Mouse (Mus musculus) gastrocnemius, adult 2 months (tissue): ENCODE data around the gene Psg25. TPM values are rescaled to one million over a fixed set of nuclear protein-coding genes. Genes with fewer than 3 reads are reported as not detected.
"Not testable (repeated sequence)": the region's sequence is repeated elsewhere in the genome, so short reads cannot be mapped to it uniquely, and the experiment has no call there.

Experiments
- DNase-seq: peaks from one replicate; pipeline ENCODE4 v3.0.0; 2022
- H3K27ac ChIP-seq: fragments of 200-600 bp; 2 replicates; pipeline ENCODE4 v1.8.1; 2022; ENCODE audit warnings: mild to moderate bottlenecking
- H3K4me3 ChIP-seq: fragments of 200-600 bp; 2 replicates; pipeline ENCODE4 v1.8.1; 2022; ENCODE audit warnings: mild to moderate bottlenecking, moderate library complexity
- CTCF ChIP-seq: fragments of 200-600 bp; IDR thresholded peaks from 2 replicates; pipeline ENCODE4 v1.8.1; 2022; ENCODE audit warnings: antibody characterized with exemption, mild to moderate bottlenecking, moderate library complexity
- intact Hi-C: fragments of 180-260 bp; cut with DNase I; formaldehyde crosslinking; loops from one replicate; pipeline ENCODE4 v1.15.1; 2025
- long read RNA-seq, 2 experiments: library from polyadenylated mRNA; stranded (forward); transcript quantifications; one replicate each; pipeline ENCODE4 v2.0.0; 2021
- total RNA-seq, 2 experiments: library from RNA; stranded (reverse); gene quantifications; 2 replicates each; pipeline ENCODE4 v1.2.3; 2021

The Psg25 gene
- total RNA-seq = not detected
- long read RNA-seq, experiment 1 = 0 reads
- long read RNA-seq, experiment 2 = 0 reads

DNA sequence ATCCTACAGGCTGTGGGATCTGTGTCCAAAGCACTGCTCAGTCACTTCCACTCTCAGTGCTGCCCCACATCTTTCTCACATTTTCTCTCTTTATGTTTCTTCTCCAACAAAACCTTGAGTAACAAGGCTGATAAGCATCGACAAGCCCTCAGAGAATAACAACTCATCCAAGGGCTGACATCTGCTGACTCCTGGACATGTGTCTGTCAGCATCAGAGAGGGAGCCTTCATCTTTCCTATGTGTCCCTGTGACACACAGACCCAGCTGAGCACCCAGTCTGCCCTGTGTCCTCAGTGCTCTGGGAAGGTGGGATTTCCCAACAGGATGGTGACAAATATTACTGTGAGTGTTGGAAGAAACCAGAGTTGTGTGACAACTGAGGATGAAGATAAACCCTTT, at the start of gene Psg25:
Gene Psg25 (minus strand): TSS at position 101 of the 400 bp plus-strand sequence.
- H3K27ac ChIP-seq = no peak within 1 kb of the TSS
- DNase-seq = no peak
- intact Hi-C loops = no loop called here
- no peak within 1 kb of the TSS for H3K4me3 ChIP-seq
- TF ChIP-seq CTCF = no peak

DNA sequence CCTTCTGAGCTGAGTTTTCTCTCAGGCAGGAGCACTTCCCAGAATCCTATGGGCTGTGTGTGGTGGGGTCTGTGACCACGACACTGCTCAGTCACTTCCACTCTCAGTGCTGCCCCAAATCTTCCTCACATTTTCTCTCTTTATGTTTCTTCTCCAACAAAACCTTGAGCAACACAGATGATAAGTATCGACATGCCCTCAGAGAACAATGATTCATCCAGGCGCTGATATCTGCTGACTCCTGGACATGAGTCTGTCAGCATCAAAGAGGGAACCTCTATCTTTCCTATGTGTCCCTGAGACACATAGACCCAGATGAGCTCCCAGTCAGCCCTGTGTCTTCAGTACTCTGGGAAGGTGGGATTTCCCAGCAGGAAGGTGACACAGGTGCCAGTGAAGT, 35.1 kb upstream of the Psg25 start, which contains the start of gene Psg27:
Gene Psg27 (minus strand): TSS at position 101 of the 400 bp plus-strand sequence.
- no peak for TF ChIP-seq CTCF
- no peak within 1 kb of the TSS for H3K4me3 ChIP-seq
- DNase-seq = no peak
- no peak within 1 kb of the TSS for H3K27ac ChIP-seq
- intact Hi-C loops = no loop called here

DNA sequence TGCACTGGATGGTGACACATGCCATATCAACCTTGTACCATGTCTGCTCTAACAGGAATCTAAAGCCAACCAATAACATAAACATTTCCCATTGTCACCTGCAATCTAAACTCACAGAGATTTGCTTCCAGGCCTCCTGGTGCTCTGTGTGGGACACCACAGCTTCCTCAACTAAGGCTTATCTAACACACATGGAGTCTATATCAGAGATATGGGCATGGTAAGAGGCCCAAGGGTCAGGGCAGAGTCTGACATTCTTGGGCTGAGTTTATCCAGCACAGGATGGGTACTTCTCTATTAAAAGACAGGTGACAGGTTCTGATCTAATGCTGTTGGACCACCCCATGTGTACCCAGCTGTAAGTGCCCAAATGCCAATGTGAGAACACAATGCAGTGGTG, 27.8 kb upstream of the Psg25 start:
- TF ChIP-seq CTCF = no peak
- Histone ChIP-seq H3K4me3 (no peak overlapping the region), H3K27ac (no peak overlapping the region)
- intact Hi-C loops = no loop called here
- no peak for DNase-seq

DNA sequence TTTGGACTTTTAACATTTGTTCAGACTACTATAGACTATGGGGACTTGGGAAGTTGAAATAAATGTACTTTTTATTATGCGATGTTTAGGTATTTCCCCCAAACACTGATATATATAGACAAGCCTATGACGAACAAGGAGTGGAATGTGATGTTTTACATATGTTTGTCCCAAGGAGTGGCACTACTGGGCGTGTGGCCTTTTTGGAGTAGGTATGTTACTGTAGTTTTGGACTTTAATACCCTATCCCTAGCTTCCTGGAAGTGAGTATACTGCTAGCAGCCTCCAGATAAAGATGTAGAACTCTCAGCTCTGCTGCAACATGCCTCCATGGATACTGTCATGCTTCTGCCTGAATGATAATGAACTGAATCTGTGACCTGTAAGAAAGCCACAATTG, 23.7 kb upstream of the Psg25 start:
- intact Hi-C loops, DNase-seq, H3K4me3 ChIP-seq, H3K27ac ChIP-seq: not testable (repeated sequence)

DNA sequence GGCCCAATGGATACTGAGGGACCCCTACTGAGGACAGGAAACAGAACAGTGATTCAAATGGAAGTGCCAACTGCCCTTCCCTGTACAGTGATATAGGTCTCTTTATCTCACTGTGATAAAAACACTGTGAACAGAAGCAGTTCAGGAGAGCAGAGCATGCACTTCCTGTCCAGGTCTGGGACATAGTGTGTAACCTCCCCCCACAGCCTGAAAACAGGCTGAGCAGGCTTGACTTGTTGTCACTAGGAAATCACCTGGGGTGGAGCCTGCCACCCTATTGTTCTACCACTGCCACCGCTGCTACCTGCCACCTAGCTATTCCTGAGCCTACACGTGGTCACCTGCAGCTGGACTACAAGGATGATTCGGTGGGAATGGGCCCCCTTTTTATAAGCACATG, 1.4 kb upstream of the Psg25 start:
- H3K4me3 ChIP-seq = no peak overlapping the region
- TF ChIP-seq CTCF = no peak

DNA sequence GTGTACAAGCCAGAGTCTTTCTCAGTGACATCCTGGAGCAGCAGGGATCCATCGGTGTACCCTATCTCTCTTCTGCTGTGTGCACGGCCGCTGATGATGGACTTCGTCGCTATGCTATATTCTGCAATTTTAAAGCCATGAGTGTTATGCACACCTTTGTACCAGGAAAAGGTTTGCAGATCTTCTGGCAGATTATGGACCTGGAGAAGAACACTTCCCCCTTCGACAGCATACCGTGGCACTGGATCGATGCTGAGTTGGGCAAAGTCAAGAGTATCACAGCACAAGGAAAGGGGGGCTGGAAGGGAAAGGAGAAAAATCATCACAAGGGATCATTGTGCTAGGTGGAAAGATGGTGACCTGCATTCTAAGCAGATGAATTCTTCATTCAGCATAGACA, 7.4 kb downstream of the Psg25 start:
- H3K4me3 ChIP-seq = no peak overlapping the region
- TF ChIP-seq CTCF = no peak

More for the DNA sequence above, 1.4 kb upstream of the Psg25 start:
- DNase-seq = no peak
- H3K27ac ChIP-seq = no peak overlapping the region
- intact Hi-C loops = no loop called here

DNA sequence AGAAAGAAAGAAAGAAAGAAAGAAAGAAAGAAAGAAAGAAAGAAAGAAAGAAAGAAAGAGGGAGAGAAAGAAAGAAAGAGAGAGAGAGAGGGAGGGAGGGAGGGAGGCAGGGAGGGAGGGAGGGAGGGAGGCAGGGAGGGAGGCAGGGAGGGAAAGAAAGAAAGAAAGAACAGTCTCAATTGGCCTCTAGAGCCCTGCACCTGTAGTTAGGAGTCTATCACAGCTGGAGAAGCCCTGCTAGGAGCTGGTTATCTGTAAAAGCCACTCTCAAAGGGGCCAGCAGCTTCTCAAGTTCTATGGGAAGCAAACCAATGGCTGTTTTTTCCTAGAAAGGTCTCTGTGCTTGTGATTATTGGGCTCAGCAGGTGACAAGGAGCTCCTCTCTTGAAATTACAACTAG, 19.2 kb downstream of the Psg25 start:
- H3K4me3 ChIP-seq, H3K27ac ChIP-seq, intact Hi-C loops, DNase-seq: not testable (repeated sequence)

More for the DNA sequence above, 7.4 kb downstream of the Psg25 start:
- no peak overlapping the region for H3K27ac ChIP-seq
- intact Hi-C loops = no loop called here
- no peak for DNase-seq

DNA sequence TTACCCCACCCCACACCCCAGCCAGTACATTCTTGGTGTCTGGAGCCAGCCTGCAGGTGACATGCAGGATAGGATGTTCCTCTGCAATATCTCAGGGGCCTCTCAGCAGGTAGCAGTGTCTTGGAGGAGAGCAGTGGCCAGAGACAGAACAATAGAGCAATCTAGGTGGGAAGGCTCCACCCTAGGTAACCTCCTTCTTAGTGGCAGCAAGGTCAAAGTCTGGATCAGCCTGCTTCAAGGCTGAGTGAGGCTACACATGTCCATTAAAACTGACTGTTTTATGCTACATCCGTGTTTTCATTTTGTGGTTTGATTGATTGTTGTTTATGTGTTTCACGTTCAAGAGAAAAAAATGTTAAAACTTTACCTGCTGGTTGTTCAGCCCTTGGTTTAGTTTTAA, 19.7 kb downstream of the Psg25 start:
- DNase-seq, H3K4me3 ChIP-seq, H3K27ac ChIP-seq, intact Hi-C loops: not testable (repeated sequence)

DNA sequence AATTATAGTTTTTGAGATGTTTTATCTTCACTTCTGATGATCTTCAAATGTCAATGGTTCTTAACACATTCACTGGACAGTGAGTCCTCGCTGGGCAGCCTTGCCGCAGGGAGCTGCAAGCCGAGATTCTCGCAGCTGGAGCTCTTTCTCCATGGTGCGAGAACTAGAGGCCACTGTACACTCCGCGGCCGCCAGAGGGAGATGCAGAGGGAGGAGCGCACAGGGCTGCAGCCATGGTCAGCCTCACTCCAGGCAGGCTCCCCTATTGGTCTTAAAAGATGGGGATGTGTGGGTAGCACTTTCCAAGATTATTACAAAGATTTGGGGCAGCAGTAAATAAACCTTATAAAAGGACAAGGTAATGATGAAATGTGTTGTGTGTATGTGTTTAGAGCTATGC, 20.6 kb downstream of the Psg25 start:
- Histone ChIP-seq H3K27ac (no peak overlapping the region), H3K4me3 (no peak overlapping the region)
- intact Hi-C loops = no loop called here
- DNase-seq = no peak
- no peak for TF ChIP-seq CTCF

DNA sequence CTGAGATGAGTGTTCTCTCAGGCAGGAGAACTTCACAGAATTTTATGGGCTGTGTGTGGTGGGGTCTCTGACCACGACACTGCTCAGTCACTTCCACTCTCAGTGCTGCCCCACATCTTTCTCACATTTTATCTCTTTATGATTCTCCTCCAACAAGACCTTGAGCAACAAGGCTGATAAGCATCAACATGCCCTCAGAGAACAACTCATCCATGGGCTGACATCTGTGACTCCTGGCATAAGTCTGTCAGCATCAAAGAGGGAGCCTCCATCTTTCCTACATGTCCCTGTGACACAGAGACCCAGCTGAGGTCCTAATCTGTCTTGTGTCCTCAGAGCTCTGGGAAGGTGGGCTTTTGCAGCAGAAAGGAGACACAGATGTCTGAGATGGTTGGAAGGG, 48.0 kb downstream of the Psg25 start, which contains the start of gene Psg26:
Gene Psg26 (minus strand): TSS at position 101 of the 400 bp plus-strand sequence.
- intact Hi-C loops = no loop called here
- Histone ChIP-seq H3K27ac (no peak within 1 kb of the TSS), H3K4me3 (no peak within 1 kb of the TSS)
- TF ChIP-seq CTCF = no peak
- DNase-seq = no peak

Other genes starting within 250 kb of the Psg25 start
- not detected for gene Psg18, start 177.3 kb downstream of the Psg25 start, total RNA-seq
- not detected for gene Psg28, start 100.2 kb downstream of the Psg25 start, total RNA-seq
- gene Psg26, start 48.1 kb downstream of the Psg25 start, total RNA-seq = not detected
- gene Psg27, start 35.0 kb upstream of the Psg25 start, total RNA-seq = not detected
- not detected for gene Psg23, start 84.2 kb upstream of the Psg25 start, total RNA-seq
- gene Psg21, start 124.5 kb upstream of the Psg25 start, total RNA-seq = not detected
- not detected for gene Psg20, start 153.9 kb upstream of the Psg25 start, total RNA-seq
- not detected for gene Psg22, start 185.8 kb upstream of the Psg25 start, total RNA-seq